Mouse (Mus musculus) embryonic facial prominence, embryonic 14.5 days (tissue): ENCODE results near the gene Gm39566. TPM values are rescaled to one million over a fixed set of nuclear protein-coding genes. Genes with fewer than 3 reads are reported as not detected.

Experiments
- ATAC-seq: fragments of 200-750 bp; cut with Nextera tagmentation; 2 replicates; pipeline ENCODE4 v1.8.0; 2017; ENCODE audit warnings: low read depth, moderate number of reproducible peaks, moderate TSS enrichment
- DNase-seq: peaks from one replicate; pipeline ENCODE4 v3.0.0-alpha.2; 2015; ENCODE audit warnings: low spot score
- H3K27ac ChIP-seq: fragments of 300-500 bp; sonication (generic); replicated peaks from 2 replicates; pipeline ENCODE4 v1.5.1; 2014; ENCODE audit warnings: low read depth, mild to moderate bottlenecking, low read length, moderate library complexity
- H3K27me3 ChIP-seq: fragments of 300-500 bp; sonication (generic); replicated peaks from 2 replicates; pipeline ENCODE4 v1.6.1; 2014; ENCODE audit warnings: low read length; ENCODE audit not compliant: control insufficient read depth, insufficient read depth
- H3K36me3 ChIP-seq: fragments of 300-500 bp; sonication (generic); 2 replicates; pipeline ENCODE4 v1.6.1; 2014; ENCODE audit warnings: low read length, mixed read lengths; ENCODE audit not compliant: control insufficient read depth, insufficient read depth
- H3K4me1 ChIP-seq: fragments of 300-500 bp; sonication (generic); 2 replicates; pipeline ENCODE4 v1.6.1; 2014; ENCODE audit warnings: antibody characterized with exemption, low read length; ENCODE audit not compliant: control insufficient read depth, insufficient read depth
- H3K4me2 ChIP-seq: fragments of 300-500 bp; sonication (generic); 2 replicates; pipeline ENCODE4 v1.6.1; 2014; ENCODE audit warnings: low read depth, mild to moderate bottlenecking, low read length, moderate library complexity, mixed read lengths
- H3K4me3 ChIP-seq: fragments of 300-500 bp; sonication (generic); 2 replicates; pipeline ENCODE4 v1.5.1; 2014; ENCODE audit warnings: low read depth, mild to moderate bottlenecking, low read length
- H3K9ac ChIP-seq: fragments of 300-500 bp; sonication (generic); 2 replicates; pipeline ENCODE4 v1.6.1; 2014; ENCODE audit warnings: low read depth, mild to moderate bottlenecking, low read length, moderate library complexity, mixed read lengths
- H3K9me3 ChIP-seq: fragments of 300-500 bp; sonication (generic); 2 replicates; pipeline ENCODE4 v1.6.1; 2016; ENCODE audit warnings: low read length; ENCODE audit not compliant: control insufficient read depth
- WGBS: fragments of 180-500 bp; shearing (Covaris S2); extraction: QIAGEN DNeasy Blood & Tissue Kit; methylation state at CpG from one replicate; pipeline ENCODE4 v1.1.7; 2014; 5-methylcytosine and 5-hydroxymethylcytosine counted together
- polyA plus RNA-seq: library from polyadenylated mRNA; unstranded; fragments of >200 nt; fragmentation: Nextera tagmentation; extraction: Ambion mirVana; gene quantifications from 2 replicates; pipeline ENCODE4 v1.2.1, GENCODE M21; 2014

The Gm39566 gene
- polyA plus RNA-seq, 1 experiment from 2014 or later = not detected

DNA sequence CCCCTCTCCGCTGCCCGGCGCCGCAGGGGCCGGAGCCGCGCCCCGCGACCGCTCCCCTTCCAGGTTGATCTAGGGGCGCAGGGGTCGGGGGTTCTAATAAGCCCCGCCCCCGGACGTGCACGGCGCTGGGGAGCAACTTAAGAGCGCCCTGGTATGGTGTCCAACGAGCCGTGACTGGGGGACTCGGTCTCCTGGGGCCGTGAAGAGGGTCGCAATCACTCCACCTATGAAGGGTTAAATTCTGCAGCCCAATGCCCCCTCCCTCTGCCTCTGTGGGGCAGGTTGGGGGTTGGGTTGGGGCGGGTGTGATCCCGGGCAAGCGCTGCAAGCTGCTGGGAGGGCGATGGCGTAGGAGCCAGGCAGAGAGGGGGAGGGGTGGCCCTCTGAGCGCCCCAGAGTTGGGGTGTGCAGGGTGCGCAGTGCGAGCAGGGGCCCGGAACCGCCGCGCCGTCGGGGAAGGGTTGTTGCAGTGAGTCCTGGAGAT, 48.9 kb downstream of the Gm39566 start:
- DNase-seq = peak; percentile 69
- Histone ChIP-seq H3K4me1 (no peaks in the 10 kb centered on the region), H3K9me3 (no peaks in the 10 kb centered on the region), H3K27ac (peak overlapping the region; percentile 93), H3K4me3 (peak overlapping the region; percentile 92), H3K27me3 (no peaks in the 10 kb centered on the region), H3K4me2 (peak overlapping the region; percentile 68), H3K9ac (peak overlapping the region; percentile 98), H3K36me3 (no peaks in the 10 kb centered on the region)
- peak; percentile 84 for ATAC-seq
- 1% methylated on average over 26 of the region's 37 CpGs for WGBS

- Histone ChIP-seq H3K9ac (peak within 1 kb of the TSS; percentile 98), H3K27ac (peak within 1 kb of the TSS; percentile 93), H3K4me3 (peak within 1 kb of the TSS; percentile 92), H3K4me2 (peak within 1 kb of the TSS; percentile 68), H3K4me1 (peaks cover 2% of the 10 kb centered on the region; the same call in 1 of the 2 replicates), H3K36me3 (no peaks in the 10 kb centered on the region), H3K27me3 (no peaks in the 10 kb centered on the region), H3K9me3 (no peaks in the 10 kb centered on the region)
- WGBS = 34% methylated on average over 18 of the region's 55 CpGs
- peak; percentile 71 for ATAC-seq
- DNase-seq = peak; percentile 49
Observed at GRCm38 (mm10) chr11:69765221-69766125, 49.6 kb downstream of the Gm39566 start, which contains the start of gene Zbtb4. Gene Zbtb4, plus strand, starts transcription at chr11:69765912.

GRCm38 (mm10) chr11:69763551-69763950, 51.5 kb downstream of the Gm39566 start:
- Histone ChIP-seq H3K27ac (no peak overlapping the region), H3K9ac (no peak overlapping the region), H3K27me3 (no peaks in the 10 kb centered on the region), H3K4me3 (no peak overlapping the region), H3K36me3 (no peaks in the 10 kb centered on the region), H3K4me2 (no peak overlapping the region), H3K9me3 (no peaks in the 10 kb centered on the region), H3K4me1 (peaks cover 12% of the 10 kb centered on the region)
- 64% methylated on average over 7 of the region's 7 CpGs for WGBS
- no peak for ATAC-seq
- DNase-seq = no peak

DNA sequence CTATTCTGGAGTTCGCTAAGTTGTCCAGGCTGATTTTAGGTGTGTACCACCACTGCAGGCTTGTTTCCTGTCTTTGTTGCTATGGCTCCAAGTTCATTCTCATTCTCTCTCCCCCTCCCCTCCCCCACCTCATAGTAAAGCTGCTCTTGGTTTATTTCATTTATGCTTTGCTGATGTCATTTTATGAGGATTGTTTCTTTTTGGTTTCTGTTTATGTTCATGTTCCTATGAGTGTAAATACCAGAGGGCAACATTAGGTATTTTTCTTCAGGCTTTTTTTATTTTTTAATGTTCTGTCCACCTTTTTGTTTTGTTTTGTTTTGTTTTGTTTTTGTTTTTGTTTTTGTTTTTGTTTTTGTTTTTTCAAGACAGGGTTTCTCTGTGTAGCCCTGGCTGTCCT, 53.2 kb downstream of the Gm39566 start, which contains the start of gene Slc35g3:
TSS of gene Slc35g3 (minus strand) at position 101 of the 400 bp plus-strand sequence.
- peaks cover 18% of the 10 kb centered on the region for H3K4me1 ChIP-seq
- no peak within 1 kb of the TSS for H3K4me3 ChIP-seq
- DNase-seq (no peak), ATAC-seq (no peak)
- H3K4me2 ChIP-seq = no peak within 1 kb of the TSS
- no peaks in the 10 kb centered on the region for H3K36me3 ChIP-seq
- H3K27me3 ChIP-seq = no peaks in the 10 kb centered on the region
- no peaks in the 10 kb centered on the region for H3K9me3 ChIP-seq
- H3K9ac ChIP-seq = no peak within 1 kb of the TSS
- no peak within 1 kb of the TSS for H3K27ac ChIP-seq
- 87% methylated on average over 1 of the region's 1 CpGs for WGBS

Other genes starting within 250 kb of the Gm39566 start
- gene Wrap53, start 235.0 kb downstream of the Gm39566 start, polyA plus RNA-seq = 18.4 and 19.8 TPM in 2 replicates
- gene Trp53, start 234.9 kb downstream of the Gm39566 start, polyA plus RNA-seq = 111 and 133 TPM in 2 replicates
- 15.6 and 17.7 TPM in 2 replicates for gene Atp1b2, start 209.4 kb downstream of the Gm39566 start, polyA plus RNA-seq
- gene Shbg, start 197.4 kb downstream of the Gm39566 start, polyA plus RNA-seq = not detected in 2 replicates
- 15.6 and 16.6 TPM in 2 replicates for gene Sat2, start 193.3 kb downstream of the Gm39566 start, polyA plus RNA-seq
- gene Fxr2, start 182.3 kb downstream of the Gm39566 start, polyA plus RNA-seq = 25.4 and 26.3 TPM in 2 replicates
- gene Sox15, start 160.0 kb downstream of the Gm39566 start, polyA plus RNA-seq = 1.7 and 2.9 TPM in 2 replicates
- gene Mpdu1, start 152.7 kb downstream of the Gm39566 start, polyA plus RNA-seq = 29.1 and 33.6 TPM in 2 replicates
- 22.0 and 25.5 TPM in 2 replicates for gene Cd68, start 149.1 kb downstream of the Gm39566 start, polyA plus RNA-seq
- gene Eif4a1, start 142.9 kb downstream of the Gm39566 start, polyA plus RNA-seq = 525 and 575 TPM in 2 replicates
- gene Senp3, start 133.2 kb downstream of the Gm39566 start, polyA plus RNA-seq = 73.6 and 88.4 TPM in 2 replicates
- 0.37 and 0.49 TPM in 2 replicates for gene Tnfsf13, start 129.5 kb downstream of the Gm39566 start, polyA plus RNA-seq
- 13.0 and 16.6 TPM in 2 replicates for gene Tnfsf12, start 119.4 kb downstream of the Gm39566 start, polyA plus RNA-seq
- gene Tnfsfm13, start 119.2 kb downstream of the Gm39566 start, polyA plus RNA-seq = 6.0 and 6.6 TPM in 2 replicates
- 39.3 and 39.7 TPM in 2 replicates for gene Polr2a, start 56.7 kb downstream of the Gm39566 start, polyA plus RNA-seq
- 0.12 TPM in 1 of 2 replicates, not detected in the other for gene Slc35g3, start 53.3 kb downstream of the Gm39566 start, polyA plus RNA-seq
- 3.5 and 3.9 TPM in 2 replicates for gene Zbtb4, start 49.4 kb downstream of the Gm39566 start, polyA plus RNA-seq
- 28.4 and 29.4 TPM in 2 replicates for gene Chrnb1, start 19.4 kb downstream of the Gm39566 start, polyA plus RNA-seq
- gene Fgf11, start 13.4 kb downstream of the Gm39566 start, polyA plus RNA-seq = 2.3 and 3.3 TPM in 2 replicates
- gene Tmem102, start 9.7 kb downstream of the Gm39566 start, polyA plus RNA-seq = 4.1 and 4.3 TPM in 2 replicates
- gene Spem2, start 3.2 kb upstream of the Gm39566 start, polyA plus RNA-seq = not detected in 2 replicates
- gene Spem1, start 6.9 kb upstream of the Gm39566 start, polyA plus RNA-seq = 0.26 TPM in 1 of 2 replicates, not detected in the other
- gene Nlgn2, start 22.5 kb upstream of the Gm39566 start, polyA plus RNA-seq = 8.3 and 10.6 TPM in 2 replicates
- 379 and 388 TPM in 2 replicates for gene Tmem256, start 23.2 kb upstream of the Gm39566 start, polyA plus RNA-seq
- gene Plscr3, start 31.1 kb upstream of the Gm39566 start, polyA plus RNA-seq = 102 and 121 TPM in 2 replicates
- 3.2 and 3.7 TPM in 2 replicates for gene Tnk1, start 43.4 kb upstream of the Gm39566 start, polyA plus RNA-seq
- gene Tmem95, start 62.7 kb upstream of the Gm39566 start, polyA plus RNA-seq = not detected in 2 replicates
- 5.9 and 7.2 TPM in 2 replicates for gene Kctd11, start 66.1 kb upstream of the Gm39566 start, polyA plus RNA-seq
- 1.5 and 2.1 TPM in 2 replicates for gene Acap1, start 80.2 kb upstream of the Gm39566 start, polyA plus RNA-seq
- gene 2810408A11Rik, start 85.7 kb upstream of the Gm39566 start, polyA plus RNA-seq = 5.7 and 8.3 TPM in 2 replicates
- 10.1 and 10.3 TPM in 2 replicates for gene Neurl4, start 85.8 kb upstream of the Gm39566 start, polyA plus RNA-seq
- 55.0 and 57.2 TPM in 2 replicates for gene Gps2, start 98.6 kb upstream of the Gm39566 start, polyA plus RNA-seq
- 1,503 and 1,606 TPM in 2 replicates for gene Eif5a, start 106.7 kb upstream of the Gm39566 start, polyA plus RNA-seq
- 2.9 and 4.2 TPM in 2 replicates for gene Ybx2, start 120.5 kb upstream of the Gm39566 start, polyA plus RNA-seq
- 16.9 and 20.8 TPM in 2 replicates for gene Slc2a4, start 132.9 kb upstream of the Gm39566 start, polyA plus RNA-seq
- 22.3 and 23.7 TPM in 2 replicates for gene Cldn7, start 149.5 kb upstream of the Gm39566 start, polyA plus RNA-seq
- gene Ctdnep1, start 165.9 kb upstream of the Gm39566 start, polyA plus RNA-seq = 37.4 and 39.2 TPM in 2 replicates
- 109 and 116 TPM in 2 replicates for gene Elp5, start 167.2 kb upstream of the Gm39566 start, polyA plus RNA-seq
- gene Gabarap, start 175.8 kb upstream of the Gm39566 start, polyA plus RNA-seq = 577 and 590 TPM in 2 replicates
- 47.0 and 49.3 TPM in 2 replicates for gene Phf23, start 180.5 kb upstream of the Gm39566 start, polyA plus RNA-seq
- gene Dvl2, start 185.3 kb upstream of the Gm39566 start, polyA plus RNA-seq = 30.8 and 36.2 TPM in 2 replicates
- 90.0 and 95.5 TPM in 2 replicates for gene Acadvl, start 200.1 kb upstream of the Gm39566 start, polyA plus RNA-seq
- gene Dlg4, start 201.6 kb upstream of the Gm39566 start, polyA plus RNA-seq = 7.3 and 8.4 TPM in 2 replicates
- gene Asgr1, start 238.8 kb upstream of the Gm39566 start, polyA plus RNA-seq = 2.0 and 2.2 TPM in 2 replicates